Mouse (Mus musculus) forebrain, embryonic 16.5 days (tissue): ENCODE measurements at regions not wholly inside any gene's neighbourhood (a gene's known extent, or its start where the extent isn't known, plus 50 kb on each side); places are given as distances from the start of the nearest gene placed in this dataset.

Experiments used
- ATAC-seq: fragments of 200-750 bp; cut with Nextera tagmentation; 2 replicates; pipeline ENCODE4 v1.8.0; 2017; ENCODE audit warnings: mild to moderate bottlenecking, moderate library complexity
- H3K27ac ChIP-seq: fragments of 300-500 bp; sonication (generic); 2 replicates; pipeline ENCODE4 v1.5.1; 2014; ENCODE audit warnings: low read length, control low read depth
- H3K27me3 ChIP-seq: fragments of 300-500 bp; sonication (generic); replicated peaks from 2 replicates; pipeline ENCODE4 v1.6.1; 2014; ENCODE audit warnings: low read length; ENCODE audit not compliant: control insufficient read depth, insufficient read depth
- H3K36me3 ChIP-seq: fragments of 300-500 bp; sonication (generic); 2 replicates; pipeline ENCODE4 v1.6.1; 2014; ENCODE audit not compliant: control insufficient read depth, insufficient read depth
- H3K4me1 ChIP-seq: fragments of 300-500 bp; sonication (generic); replicated peaks from 2 replicates; pipeline ENCODE4 v1.6.1; 2014; ENCODE audit warnings: low read length; ENCODE audit not compliant: control insufficient read depth, insufficient read depth
- H3K4me2 ChIP-seq: fragments of 300-500 bp; sonication (generic); 2 replicates; pipeline ENCODE4 v1.6.1; 2014; ENCODE audit warnings: mild to moderate bottlenecking, low read length, control low read depth
- H3K4me3 ChIP-seq: fragments of 300-500 bp; sonication (generic); replicated peaks from 2 replicates; pipeline ENCODE4 v1.5.1; 2014; ENCODE audit warnings: mild to moderate bottlenecking, low read length, control low read depth
- H3K9ac ChIP-seq: fragments of 300-500 bp; sonication (generic); replicated peaks from 2 replicates; pipeline ENCODE4 v1.6.1; 2014; ENCODE audit warnings: low read depth, low read length, control low read depth
- H3K9me3 ChIP-seq: fragments of 300-500 bp; sonication (generic); 2 replicates; pipeline ENCODE4 v1.6.1; 2016; ENCODE audit warnings: low read length; ENCODE audit not compliant: control insufficient read depth
- WGBS: fragments of 180-500 bp; shearing (Covaris S2); extraction: QIAGEN DNeasy Blood & Tissue Kit; methylation state at CpG from one replicate; pipeline ENCODE4 v1.1.7; 2014; 5-methylcytosine and 5-hydroxymethylcytosine counted together

DNA sequence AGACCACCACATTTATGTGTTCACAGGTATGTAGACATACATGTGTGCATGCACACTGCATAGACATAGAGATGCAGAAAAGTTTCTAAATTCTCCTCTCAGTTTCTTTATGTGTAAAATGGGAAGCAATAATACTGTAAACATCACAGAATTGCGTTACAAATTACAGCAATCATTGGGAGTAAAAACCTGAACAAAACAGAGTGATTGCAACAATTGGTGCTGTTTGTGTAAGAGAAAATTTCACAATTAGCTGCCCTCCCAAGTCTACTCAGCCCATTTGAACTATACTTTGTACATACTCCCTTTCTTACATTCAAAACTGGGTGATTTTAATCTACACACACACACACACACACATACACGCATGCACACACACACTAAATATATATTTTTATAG, 3480.8 kb upstream of the Gm7489 start:
- no peaks in the 10 kb centered on the region for H3K36me3 ChIP-seq
- no peak for ATAC-seq
- no peak overlapping the region for H3K27ac ChIP-seq
- no peaks in the 10 kb centered on the region for H3K4me1 ChIP-seq
- H3K27me3 ChIP-seq, result no peaks in the 10 kb centered on the region
- H3K4me2 ChIP-seq, result no peak overlapping the region
- H3K9me3 ChIP-seq, result no peaks in the 10 kb centered on the region
- no peak overlapping the region for H3K4me3 ChIP-seq
- no peak overlapping the region for H3K9ac ChIP-seq
- WGBS, result 80% methylated on average over 2 of the region's 2 CpGs

DNA sequence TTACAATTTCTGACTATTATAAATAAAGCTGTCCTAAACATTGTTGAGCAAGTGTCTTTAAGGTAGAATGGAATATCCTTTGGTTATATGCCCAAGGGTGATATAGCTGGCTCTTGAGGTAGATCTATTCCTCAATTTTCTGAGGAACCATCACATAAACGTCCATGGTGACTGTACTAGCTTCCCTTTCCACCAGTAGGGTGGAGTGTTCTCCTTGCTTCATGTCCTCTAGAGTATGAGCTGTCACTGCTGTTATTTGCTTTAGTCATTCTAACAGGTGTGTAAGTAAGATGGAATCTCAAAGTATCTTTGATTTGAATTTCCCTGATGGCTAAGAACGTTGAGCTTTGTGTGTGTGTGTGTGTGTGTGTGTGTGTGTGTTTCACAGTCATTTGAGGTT, 3475.7 kb upstream of the Gm7489 start:
- H3K4me3 ChIP-seq, result no peak overlapping the region

DNA sequence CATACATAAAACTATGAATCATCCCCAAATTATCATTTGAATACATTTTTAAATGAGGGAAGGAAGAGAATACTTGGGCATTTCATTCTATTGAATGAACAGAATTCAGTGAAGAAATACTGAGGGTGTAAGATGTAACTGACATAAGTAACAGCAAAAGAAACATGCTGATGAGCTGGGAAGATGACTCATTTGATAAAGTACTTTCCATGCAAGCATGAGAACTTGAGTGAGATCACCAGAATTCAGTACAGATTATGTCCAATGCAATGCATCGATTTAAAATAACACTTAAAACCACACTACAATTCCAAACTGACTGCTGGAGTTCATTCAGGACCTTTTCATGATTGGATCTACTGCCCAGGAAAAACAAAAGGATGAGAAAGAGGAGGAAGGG, 3467.1 kb upstream of the Gm7489 start:
- Histone ChIP-seq H3K4me1 (no peaks in the 10 kb centered on the region), H3K27ac (no peak overlapping the region), H3K36me3 (no peaks in the 10 kb centered on the region), H3K4me2 (no peak overlapping the region), H3K27me3 (no peaks in the 10 kb centered on the region), H3K4me3 (no peak overlapping the region), H3K9me3 (no peaks in the 10 kb centered on the region), H3K9ac (no peak overlapping the region)
- WGBS, result 90% methylated on average over 1 of the region's 1 CpGs
- ATAC-seq, result no peak

More for the DNA sequence above, 3475.7 kb upstream of the Gm7489 start:
- Histone ChIP-seq H3K9me3 (peaks cover 5% of the 10 kb centered on the region; the same call in 1 of the 2 replicates), H3K27ac (no peak overlapping the region), H3K36me3 (no peaks in the 10 kb centered on the region), H3K9ac (no peak overlapping the region), H3K4me2 (no peak overlapping the region), H3K27me3 (no peaks in the 10 kb centered on the region), H3K4me1 (no peaks in the 10 kb centered on the region)
- 58% methylated on average over 2 of the region's 2 CpGs for WGBS
- no peak for ATAC-seq

DNA sequence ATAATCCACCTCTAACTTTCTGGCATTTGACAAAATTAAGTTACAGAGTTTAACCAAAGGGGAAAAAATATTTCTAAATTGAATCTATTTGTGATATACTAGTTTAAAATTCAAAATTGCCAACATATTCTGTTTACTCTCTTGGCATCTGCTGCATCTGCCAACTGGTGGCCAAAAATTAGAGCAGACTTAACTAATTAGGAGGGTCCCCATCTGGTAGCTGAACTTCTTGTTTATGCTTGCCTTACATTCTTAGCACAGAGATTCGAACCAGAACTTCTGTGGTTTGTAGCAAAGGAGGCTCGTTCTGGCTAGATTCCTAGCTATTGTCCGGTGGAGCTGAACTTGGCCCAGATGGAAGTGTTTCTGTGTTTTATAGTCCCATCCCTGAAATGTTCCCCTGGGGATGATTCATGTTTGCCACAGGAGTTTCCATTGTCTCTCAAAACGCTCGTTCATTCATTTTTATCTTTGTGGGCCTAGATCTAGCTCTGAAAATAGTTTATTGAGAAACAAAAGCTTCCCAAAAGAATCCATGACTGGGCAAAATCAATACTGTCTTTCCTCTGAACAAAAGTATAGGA, 3461.5 kb upstream of the Gm7489 start:
- WGBS, result 49% methylated on average over 5 of the region's 5 CpGs

DNA sequence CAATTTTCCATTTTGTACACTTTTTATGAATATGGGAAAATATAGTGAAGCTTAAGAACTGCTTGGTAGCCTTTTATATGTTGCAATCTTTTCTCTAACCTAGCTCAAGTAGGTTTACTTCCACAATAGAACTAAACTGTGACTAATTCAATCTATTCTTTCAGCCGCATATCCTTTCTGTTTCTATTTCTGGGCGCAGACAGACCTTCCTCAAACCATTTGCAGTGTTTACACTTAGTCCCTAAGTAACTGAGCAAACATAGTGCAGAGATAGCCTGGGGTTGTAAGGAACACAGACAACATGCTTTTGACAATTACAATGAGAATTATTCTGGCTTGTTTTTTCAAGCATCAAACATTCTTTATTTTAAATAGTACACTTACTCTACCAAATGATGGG, 3435.1 kb upstream of the Gm7489 start:
- H3K36me3 ChIP-seq, result no peaks in the 10 kb centered on the region
- no peaks in the 10 kb centered on the region for H3K4me1 ChIP-seq
- H3K27me3 ChIP-seq, result no peaks in the 10 kb centered on the region
- no peak for ATAC-seq
- 80% methylated on average over 2 of the region's 2 CpGs for WGBS
- no peak overlapping the region for H3K4me3 ChIP-seq
- H3K9ac ChIP-seq, result no peak overlapping the region
- no peaks in the 10 kb centered on the region for H3K9me3 ChIP-seq
- H3K27ac ChIP-seq, result no peak overlapping the region
- no peak overlapping the region for H3K4me2 ChIP-seq

More for the DNA sequence above, 3461.5 kb upstream of the Gm7489 start:
- Histone ChIP-seq H3K27me3 (no peaks in the 10 kb centered on the region), H3K4me3 (no peak overlapping the region), H3K36me3 (no peaks in the 10 kb centered on the region), H3K9ac (no peak overlapping the region), H3K4me2 (no peak overlapping the region), H3K4me1 (0 out of 2 replicates have a peak, but pooled peaks cover 3% of the 10 kb centered on the region), H3K27ac (no peak overlapping the region), H3K9me3 (no peaks in the 10 kb centered on the region)
- ATAC-seq, result no peak

DNA sequence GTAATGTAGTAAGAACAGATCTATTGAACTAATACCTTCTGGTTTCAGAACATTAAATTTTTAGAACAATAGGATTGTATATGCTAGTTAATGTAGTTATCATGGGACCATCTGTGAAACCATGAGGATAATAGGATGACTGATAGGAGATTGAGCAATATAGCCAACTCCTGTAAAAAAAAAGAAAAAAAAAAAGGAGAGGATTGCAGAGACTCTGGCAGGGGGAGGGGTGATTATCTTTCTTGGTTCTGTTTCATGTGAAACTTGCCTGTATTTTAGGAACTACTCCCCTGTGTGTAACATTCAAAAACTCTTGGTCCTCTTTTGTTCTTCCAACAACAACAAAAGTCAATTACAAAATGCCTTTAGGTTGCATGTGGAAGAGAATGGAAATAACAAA, 3412.1 kb upstream of the Gm7489 start:
- Histone ChIP-seq H3K4me2 (no peak overlapping the region), H3K9me3 (no peaks in the 10 kb centered on the region), H3K9ac (no peak overlapping the region), H3K27me3 (no peaks in the 10 kb centered on the region), H3K4me1 (no peaks in the 10 kb centered on the region), H3K36me3 (no peaks in the 10 kb centered on the region), H3K4me3 (no peak overlapping the region), H3K27ac (no peak overlapping the region)
- no peak for ATAC-seq

DNA sequence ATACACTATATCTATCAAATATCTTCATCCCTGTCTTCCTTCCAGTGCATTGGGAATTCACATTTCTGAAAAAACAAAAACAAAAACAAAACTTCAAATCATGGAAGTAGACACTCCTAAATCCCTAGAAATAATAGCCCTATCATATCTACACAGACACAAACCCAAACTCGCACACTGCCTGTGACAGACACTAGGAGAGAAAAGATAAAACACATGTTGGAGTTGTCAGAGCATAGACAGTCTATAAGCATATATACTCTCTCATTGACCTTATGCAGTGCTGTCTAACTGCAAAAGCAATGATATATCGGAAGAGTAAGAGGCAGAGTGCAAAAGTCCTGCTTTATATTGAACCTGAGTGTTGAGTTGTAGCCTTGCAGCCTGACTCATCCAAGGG, 3386.0 kb upstream of the Gm7489 start:
- no peak overlapping the region for H3K4me2 ChIP-seq
- no peak overlapping the region for H3K4me3 ChIP-seq
- H3K36me3 ChIP-seq, result no peaks in the 10 kb centered on the region
- H3K4me1 ChIP-seq, result no peaks in the 10 kb centered on the region
- 96% methylated on average over 2 of the region's 2 CpGs for WGBS
- no peak for ATAC-seq
- no peaks in the 10 kb centered on the region for H3K9me3 ChIP-seq
- no peaks in the 10 kb centered on the region for H3K27me3 ChIP-seq
- H3K9ac ChIP-seq, result no peak overlapping the region
- no peak overlapping the region for H3K27ac ChIP-seq

DNA sequence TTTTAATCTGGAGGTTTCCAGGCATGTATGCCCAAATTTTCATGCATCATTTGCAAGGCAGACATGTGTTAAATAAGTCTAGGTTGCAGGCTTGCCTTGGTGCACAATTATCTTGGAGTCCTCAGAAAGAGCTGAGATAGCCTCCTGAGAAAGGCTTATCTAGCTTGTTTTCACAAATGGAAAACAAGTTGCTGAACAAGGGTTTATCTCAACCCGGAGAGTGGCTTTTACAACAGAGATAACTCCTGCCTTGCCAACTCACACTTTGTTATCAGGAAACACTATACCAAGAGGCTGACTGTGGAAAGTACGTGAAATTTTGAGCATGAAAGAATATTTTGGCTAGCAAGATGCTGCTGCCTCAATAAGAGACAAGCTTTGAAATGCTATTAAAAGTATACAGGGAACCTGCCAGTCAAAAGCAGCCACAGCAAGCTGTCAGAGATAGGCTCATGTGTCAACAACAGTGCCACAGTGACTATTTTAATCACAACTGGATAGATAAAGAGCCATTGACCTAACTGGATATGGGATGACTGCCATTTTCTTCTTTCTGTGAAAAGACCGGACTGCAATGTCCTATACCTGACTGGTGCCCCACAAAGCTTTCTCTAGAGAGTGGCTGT, 3376.6 kb upstream of the Gm7489 start:
- no peaks in the 10 kb centered on the region for H3K27me3 ChIP-seq
- H3K4me1 ChIP-seq, result no peaks in the 10 kb centered on the region
- H3K4me3 ChIP-seq, result no peak overlapping the region
- 91% methylated on average over 3 of the region's 3 CpGs for WGBS
- no peak overlapping the region for H3K27ac ChIP-seq
- H3K4me2 ChIP-seq, result no peak overlapping the region
- H3K36me3 ChIP-seq, result no peaks in the 10 kb centered on the region
- H3K9ac ChIP-seq, result no peak overlapping the region
- no peak for ATAC-seq
- H3K9me3 ChIP-seq, result no peaks in the 10 kb centered on the region

DNA sequence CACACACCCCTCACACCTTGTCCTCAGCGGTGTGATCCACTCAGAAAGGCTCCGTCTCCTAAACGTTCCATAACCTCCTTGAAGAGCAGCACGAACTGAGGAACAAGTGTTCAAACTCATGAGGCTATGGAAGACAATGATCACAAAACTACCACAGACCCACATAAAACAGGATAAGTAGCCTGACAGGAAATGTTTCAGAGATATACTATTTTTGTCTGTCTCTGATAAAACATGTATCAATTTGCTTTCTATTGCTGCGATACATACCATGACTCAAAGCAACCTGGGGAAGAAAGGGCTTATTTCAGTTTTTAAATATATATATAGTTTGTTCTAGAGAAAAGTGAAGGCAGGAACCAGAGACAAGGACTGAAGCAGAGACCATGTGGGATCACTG, 3371.7 kb upstream of the Gm7489 start:
- no peak overlapping the region for H3K9ac ChIP-seq
- H3K27me3 ChIP-seq, result no peaks in the 10 kb centered on the region
- no peak overlapping the region for H3K4me2 ChIP-seq
- 92% methylated on average over 5 of the region's 5 CpGs for WGBS
- H3K36me3 ChIP-seq, result no peaks in the 10 kb centered on the region
- H3K4me1 ChIP-seq, result no peaks in the 10 kb centered on the region
- no peak for ATAC-seq
- H3K9me3 ChIP-seq, result no peaks in the 10 kb centered on the region
- no peak overlapping the region for H3K27ac ChIP-seq
- no peak overlapping the region for H3K4me3 ChIP-seq

DNA sequence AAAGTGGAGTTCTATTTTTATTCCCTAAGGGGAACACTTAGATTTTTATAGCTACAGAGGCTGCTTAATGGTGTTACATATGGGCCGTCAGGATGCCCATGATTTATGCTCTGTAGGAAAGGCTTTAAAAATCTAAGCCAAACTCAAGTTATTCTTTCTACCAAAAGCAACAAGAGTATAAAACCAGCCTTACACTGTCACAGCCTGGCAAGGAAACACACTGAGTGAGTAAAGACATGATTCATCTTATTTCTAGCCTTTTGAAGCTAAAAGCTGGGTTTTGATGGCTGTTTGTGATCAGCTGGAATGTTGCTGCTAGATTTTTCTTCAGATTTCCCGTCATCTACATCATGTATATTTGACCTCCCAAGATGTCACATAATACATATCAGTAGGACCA, 3359.9 kb upstream of the Gm7489 start:
- Histone ChIP-seq H3K9ac (no peak overlapping the region), H3K9me3 (no peaks in the 10 kb centered on the region), H3K36me3 (no peaks in the 10 kb centered on the region), H3K4me1 (no peaks in the 10 kb centered on the region), H3K27me3 (no peaks in the 10 kb centered on the region), H3K27ac (no peak overlapping the region), H3K4me3 (no peak overlapping the region), H3K4me2 (no peak overlapping the region)
- no peak for ATAC-seq
- 95% methylated on average over 2 of the region's 2 CpGs for WGBS
